Mouse (Mus musculus) ES-Bruce4 (cell line): ENCODE data around the gene Cryl1. TPM values are rescaled to one million over a fixed set of nuclear protein-coding genes. Genes with fewer than 3 reads are reported as not detected.

Experiments
- H3K27ac ChIP-seq: 2 replicates; pipeline ENCODE4 v1.5.1; 2012; ENCODE audit warnings: low read length, inconsistent platforms; ENCODE audit not compliant: insufficient read depth
- H3K27me3 ChIP-seq: 2 replicates; pipeline ENCODE4 v1.6.1; 2012; ENCODE audit warnings: mild to moderate bottlenecking, low read length, inconsistent platforms; ENCODE audit not compliant: control insufficient read depth, poor library complexity, insufficient read depth, severe bottlenecking
- H3K36me3 ChIP-seq: 2 replicates; pipeline ENCODE4 v1.6.1; 2012; ENCODE audit warnings: inconsistent platforms, mild to moderate bottlenecking, low read length, moderate library complexity; ENCODE audit not compliant: control insufficient read depth, poor library complexity, insufficient read depth, severe bottlenecking
- H3K4me1 ChIP-seq: one replicate; pipeline ENCODE4 v1.8.1; 2011; ENCODE audit warnings: low read length; ENCODE audit not compliant: control insufficient read depth, insufficient read depth
- H3K4me3 ChIP-seq: 2 replicates; pipeline ENCODE4 v1.5.1; 2011; ENCODE audit warnings: low read depth, mild to moderate bottlenecking, low read length
- H3K9ac ChIP-seq: 2 replicates; pipeline ENCODE4 v1.6.1; 2012; ENCODE audit warnings: low read depth, mild to moderate bottlenecking, inconsistent platforms; ENCODE audit not compliant: poor library complexity, severe bottlenecking
- H3K9me3 ChIP-seq: replicated peaks from 2 replicates; pipeline ENCODE4 v1.6.1; 2012; ENCODE audit warnings: mild to moderate bottlenecking, low read length, inconsistent platforms; ENCODE audit not compliant: control insufficient read depth, poor library complexity, insufficient read depth, severe bottlenecking
- CTCF ChIP-seq: IDR thresholded peaks from one replicate; pipeline ENCODE4 v1.8.1; 2011; ENCODE audit warnings: low read depth, low read length
- EP300 ChIP-seq: IDR thresholded peaks from 2 replicates; pipeline ENCODE4 v1.6.1; 2011; ENCODE audit warnings: low read depth, low read length; ENCODE audit not compliant: insufficient read depth
- POLR2A ChIP-seq: IDR thresholded peaks from one replicate; pipeline ENCODE4 v1.8.1; 2011; ENCODE audit warnings: low read length; ENCODE audit not compliant: insufficient read depth
- polyA plus RNA-seq: library from polyadenylated mRNA; stranded (reverse); fragments of >200 nt; gene quantifications from 2 replicates; pipeline ENCODE4 v1.2.4, GENCODE M21; 2011; ENCODE audit warnings: low read depth; ENCODE audit not compliant: missing spikeins, insufficient read depth, insufficient read length

Cryl1 gene
- polyA plus RNA-seq, 1 experiment: 10.5 TPM

DNA sequence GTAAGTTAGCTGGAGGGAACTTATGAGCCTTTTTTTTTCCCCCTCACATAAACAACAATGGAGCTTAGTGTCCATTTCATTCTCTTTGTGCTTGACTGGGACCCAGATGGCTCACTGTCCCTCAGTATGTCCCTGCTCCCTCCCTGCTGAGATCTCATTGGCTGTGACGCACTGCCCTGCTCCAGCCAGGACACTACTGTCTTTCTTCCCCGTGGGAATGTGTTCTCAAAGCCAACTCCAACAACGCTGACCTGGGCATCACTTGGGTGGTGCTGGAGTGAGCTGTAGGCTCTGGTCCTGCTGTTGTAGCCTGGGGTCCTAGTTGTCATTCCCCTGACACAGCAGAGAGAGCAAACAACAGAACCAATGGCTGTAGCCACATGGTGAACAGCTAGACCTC is 149.7 kb downstream of the Cryl1 start:
- H3K27me3 ChIP-seq: no peaks in the 10 kb centered on the region
- H3K9ac ChIP-seq: no peak overlapping the region
- H3K27ac ChIP-seq: no peak overlapping the region
- TF ChIP-seq CTCF: no peak
- no peak for TF ChIP-seq POLR2A
- TF ChIP-seq EP300: no peak
- H3K36me3 ChIP-seq: no peaks in the 10 kb centered on the region
- H3K9me3 ChIP-seq: no peaks in the 10 kb centered on the region
- no peaks in the 10 kb centered on the region for H3K4me1 ChIP-seq
- no peak overlapping the region for H3K4me3 ChIP-seq

DNA sequence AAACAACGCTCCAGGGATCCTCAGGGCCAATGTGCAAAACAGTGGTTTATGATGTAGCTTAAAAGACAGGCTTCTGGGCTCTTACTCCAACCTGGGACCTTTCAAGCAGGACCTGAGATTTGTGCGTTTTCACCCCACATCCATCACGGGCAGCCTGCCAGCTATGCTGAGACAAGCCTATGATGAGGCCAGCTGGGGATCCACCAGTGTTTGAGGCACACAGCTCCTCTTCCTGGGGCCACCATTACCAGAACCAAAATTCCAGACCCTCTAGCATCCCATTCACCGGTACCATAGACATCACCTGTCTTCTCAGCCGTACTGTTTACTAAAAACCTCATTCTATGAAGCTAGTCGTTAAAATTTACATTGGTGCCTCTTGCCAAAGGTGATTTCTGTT is 151.8 kb downstream of the Cryl1 start:
- no peak overlapping the region for H3K9ac ChIP-seq
- no peak overlapping the region for H3K27ac ChIP-seq
- H3K4me3 ChIP-seq: no peak overlapping the region
- no peaks in the 10 kb centered on the region for H3K36me3 ChIP-seq
- TF ChIP-seq POLR2A: no peak
- TF ChIP-seq CTCF: no peak
- no peak for TF ChIP-seq EP300
- no peaks in the 10 kb centered on the region for H3K4me1 ChIP-seq
- H3K27me3 ChIP-seq: no peaks in the 10 kb centered on the region
- H3K9me3 ChIP-seq: no peaks in the 10 kb centered on the region

GRCm38 (mm10) chr14:57242978-57243377 is 155.4 kb downstream of the Cryl1 start:
- H3K36me3 ChIP-seq: no peaks in the 10 kb centered on the region
- H3K4me1 ChIP-seq: no peaks in the 10 kb centered on the region
- TF ChIP-seq POLR2A (no peak), CTCF (no peak), EP300 (no peak)
- H3K27me3 ChIP-seq: no peaks in the 10 kb centered on the region
- H3K4me3 ChIP-seq: no peak overlapping the region
- no peaks in the 10 kb centered on the region for H3K9me3 ChIP-seq
- H3K27ac ChIP-seq: no peak overlapping the region
- no peak overlapping the region for H3K9ac ChIP-seq

GRCm38 (mm10) chr14:57235276-57235675 is 163.1 kb downstream of the Cryl1 start:
- TF ChIP-seq EP300 (no peak), POLR2A (no peak), CTCF (no peak)
- Histone ChIP-seq H3K27me3 (no peaks in the 10 kb centered on the region), H3K9me3 (no peaks in the 10 kb centered on the region), H3K27ac (no peak overlapping the region), H3K36me3 (no peaks in the 10 kb centered on the region), H3K9ac (no peak overlapping the region), H3K4me3 (no peak overlapping the region), H3K4me1 (no peaks in the 10 kb centered on the region)

DNA sequence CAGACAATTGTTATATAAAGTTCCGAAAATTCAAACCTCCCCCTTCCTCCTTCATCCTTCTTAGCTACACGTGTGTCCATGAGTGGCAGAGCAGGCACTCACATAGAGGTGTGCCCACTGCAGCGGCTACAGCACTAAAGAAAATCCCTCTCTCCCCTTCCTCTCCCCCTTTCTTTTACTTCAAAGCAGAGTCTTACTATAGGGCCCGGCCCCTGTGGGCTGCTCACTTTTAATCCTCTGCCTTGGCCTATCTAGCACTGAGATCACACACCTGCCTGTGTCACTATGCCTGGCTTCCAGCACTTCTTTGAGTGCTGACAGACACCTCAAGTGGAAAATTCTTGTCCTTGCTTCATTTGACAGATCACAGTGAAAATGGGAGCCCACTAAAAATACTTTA is 163.6 kb downstream of the Cryl1 start:
- Histone ChIP-seq H3K4me1 (no peaks in the 10 kb centered on the region), H3K9me3 (no peaks in the 10 kb centered on the region), H3K4me3 (no peak overlapping the region), H3K36me3 (no peaks in the 10 kb centered on the region), H3K9ac (no peak overlapping the region), H3K27ac (no peak overlapping the region), H3K27me3 (no peaks in the 10 kb centered on the region)
- TF ChIP-seq CTCF (no peak), POLR2A (no peak), EP300 (no peak)

DNA sequence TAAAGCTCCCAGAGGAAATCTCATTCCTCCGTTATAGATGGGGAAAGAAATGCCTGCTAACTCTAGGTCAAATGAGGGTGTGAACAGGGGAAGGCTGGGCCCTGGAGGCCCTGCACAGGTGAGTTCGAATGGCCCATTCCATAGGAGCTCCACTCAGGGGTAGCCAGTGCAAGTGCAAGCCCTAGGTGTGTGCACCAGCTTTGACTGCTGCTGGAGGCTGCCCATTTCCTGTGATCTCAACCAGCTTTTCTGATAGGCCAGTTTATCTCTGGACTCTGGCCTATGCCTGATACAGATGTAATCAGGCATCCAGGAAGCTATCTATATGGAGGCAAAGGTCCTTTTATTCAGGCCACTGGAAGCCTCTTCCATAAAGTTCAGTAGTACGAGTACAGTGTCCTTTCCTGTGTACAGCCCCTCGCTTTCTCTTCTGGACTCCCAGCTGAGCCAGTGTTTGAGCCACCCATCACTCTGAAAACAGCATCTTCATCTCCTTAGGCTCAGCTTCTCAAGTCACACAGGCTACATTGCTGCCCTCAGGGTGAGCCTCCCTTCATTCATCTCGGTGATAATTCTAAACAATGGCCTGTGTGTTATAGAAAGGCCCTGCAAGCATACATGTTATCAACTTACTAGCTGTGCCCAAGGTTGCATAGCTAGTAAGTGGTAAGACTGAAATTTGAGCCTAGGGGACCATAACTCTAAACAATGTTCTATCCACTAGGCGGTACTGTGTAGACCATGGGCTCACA is 167.9 kb downstream of the Cryl1 start:
- no peaks in the 10 kb centered on the region for H3K36me3 ChIP-seq
- H3K4me3 ChIP-seq: no peak overlapping the region
- TF ChIP-seq CTCF (no peak), EP300 (no peak), POLR2A (no peak)
- H3K9ac ChIP-seq: no peak overlapping the region
- H3K27me3 ChIP-seq: no peaks in the 10 kb centered on the region
- no peaks in the 10 kb centered on the region for H3K4me1 ChIP-seq
- H3K9me3 ChIP-seq: no peaks in the 10 kb centered on the region
- no peak overlapping the region for H3K27ac ChIP-seq

Other genes with a start within 250 kb of the Cryl1 start
- gene Ift88, start 25.5 kb upstream of the Cryl1 start, polyA plus RNA-seq: 14.2 and 17.4 TPM in 2 replicates
- gene Il17d, start 126.2 kb upstream of the Cryl1 start, polyA plus RNA-seq: 1.4 and 2.1 TPM in 2 replicates
- gene Eef1akmt1, start 173.1 kb upstream of the Cryl1 start, polyA plus RNA-seq: 26.4 and 28.9 TPM in 2 replicates